Mouse (Mus musculus) spleen, postnatal 10 days (tissue): ENCODE data around the gene Cnpy1.

Experiments
- DNase-seq, 2 experiments: peaks; one replicate each; pipeline ENCODE4 v3.0.0; 2021 to 2022; ENCODE audit warnings: low spot score in 2 of 2

Gene Cnpy1

DNA sequence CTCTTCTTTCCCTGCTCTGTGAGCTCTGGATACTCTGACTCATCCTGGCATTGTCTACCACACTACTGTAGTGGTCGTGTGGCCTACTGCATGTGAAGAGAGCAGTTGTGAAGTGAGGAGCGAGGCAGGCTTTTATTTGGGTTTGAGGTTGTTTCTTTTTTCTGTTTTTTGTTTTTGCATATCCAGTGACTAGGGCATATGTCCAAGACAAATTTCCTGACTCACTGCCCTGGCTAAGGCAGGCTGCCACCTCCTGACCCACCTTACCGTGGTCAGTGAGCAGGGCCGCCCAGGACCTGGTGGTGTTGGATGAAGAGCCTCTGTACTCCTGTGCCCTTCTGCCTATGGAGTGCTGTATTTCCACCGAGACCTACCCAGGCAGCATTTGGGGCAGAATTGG lies 5.8 kb downstream of the Cnpy1 start:
- no peak for DNase-seq

DNA sequence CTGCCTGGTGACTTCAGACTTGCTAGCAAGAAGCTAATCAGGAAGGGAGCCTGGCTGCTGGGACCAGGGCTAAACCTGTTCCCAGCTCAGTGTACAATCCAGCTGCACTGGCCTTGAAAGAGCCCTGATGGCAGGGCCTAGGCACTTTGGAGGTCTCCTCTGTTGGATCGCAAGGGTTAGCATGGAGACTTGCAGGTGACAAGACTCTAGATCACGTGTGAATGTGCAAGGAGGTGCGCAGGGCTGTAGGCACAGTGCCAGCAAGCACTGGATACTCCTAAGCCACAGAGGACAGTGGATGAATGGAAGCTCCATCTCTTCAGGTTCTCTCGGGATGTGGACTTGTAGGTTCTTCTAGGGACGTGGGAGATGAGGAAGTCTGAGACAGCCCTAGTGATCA lies 6.7 kb downstream of the Cnpy1 start:
- no peak for DNase-seq

DNA sequence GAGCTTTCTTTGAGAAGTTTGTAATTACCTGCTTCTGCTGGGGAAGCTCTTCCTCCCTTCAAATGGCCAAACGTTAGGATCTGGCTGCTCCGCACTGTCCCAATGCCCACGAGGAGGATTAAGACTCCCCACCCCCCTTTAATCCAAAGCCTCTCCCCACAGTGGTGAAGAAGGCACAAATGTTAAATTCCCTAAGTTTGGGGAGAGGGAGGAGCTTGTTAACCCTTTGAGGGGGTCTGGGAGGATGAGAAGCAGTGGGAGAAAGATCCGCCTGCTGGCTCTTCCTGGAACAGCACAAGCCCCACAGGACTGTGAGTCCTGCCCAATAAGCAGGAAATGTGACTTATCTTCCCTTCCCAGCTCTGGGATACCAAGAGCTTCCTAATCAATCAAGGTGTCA lies 7.5 kb downstream of the Cnpy1 start:
- DNase-seq, result peak in 1 of 2 experiments; percentile 3

DNA sequence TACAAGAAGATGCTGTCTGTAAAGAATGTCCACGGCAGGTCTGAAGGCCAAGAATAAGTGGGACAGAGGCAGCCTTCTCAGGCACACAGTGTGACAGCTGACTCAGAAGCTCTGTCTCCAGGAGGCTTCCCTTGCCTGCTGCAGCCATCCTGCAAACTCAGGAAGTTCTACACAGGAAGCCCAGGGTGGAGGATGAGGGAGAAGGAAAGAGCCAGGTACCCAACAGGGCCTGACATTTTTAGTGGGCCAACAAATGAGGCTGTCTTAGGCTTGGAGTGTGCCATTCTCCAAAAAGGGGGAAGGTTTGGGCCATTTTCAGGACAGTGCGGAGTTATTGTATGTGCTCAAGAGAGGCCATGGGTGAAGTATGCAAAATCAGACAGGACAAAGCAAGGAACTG lies 7.9 kb downstream of the Cnpy1 start:
- peak in 1 of 2 experiments; percentile 2 for DNase-seq

DNA sequence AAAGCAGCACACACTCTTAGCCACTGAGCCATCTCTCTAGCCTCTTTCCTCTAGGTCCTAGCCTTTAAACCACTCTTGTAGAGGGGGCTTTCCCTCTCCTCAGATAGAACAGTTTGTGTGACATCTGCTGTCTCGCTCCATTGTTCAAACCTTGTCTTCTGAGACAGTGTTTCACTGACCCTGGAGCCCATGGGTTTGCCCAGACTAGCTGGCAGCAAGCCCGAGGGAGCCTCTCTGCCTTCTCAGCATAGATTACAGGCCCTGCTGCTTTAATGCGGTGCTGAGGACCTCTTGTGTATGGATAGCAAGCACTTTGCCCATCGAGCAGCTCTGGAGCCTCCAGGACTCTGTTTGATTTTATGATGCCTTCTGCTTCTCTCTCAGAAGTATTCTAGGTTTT lies 8.6 kb downstream of the Cnpy1 start:
- peak in 1 of 2 experiments; percentile 8 for DNase-seq

DNA sequence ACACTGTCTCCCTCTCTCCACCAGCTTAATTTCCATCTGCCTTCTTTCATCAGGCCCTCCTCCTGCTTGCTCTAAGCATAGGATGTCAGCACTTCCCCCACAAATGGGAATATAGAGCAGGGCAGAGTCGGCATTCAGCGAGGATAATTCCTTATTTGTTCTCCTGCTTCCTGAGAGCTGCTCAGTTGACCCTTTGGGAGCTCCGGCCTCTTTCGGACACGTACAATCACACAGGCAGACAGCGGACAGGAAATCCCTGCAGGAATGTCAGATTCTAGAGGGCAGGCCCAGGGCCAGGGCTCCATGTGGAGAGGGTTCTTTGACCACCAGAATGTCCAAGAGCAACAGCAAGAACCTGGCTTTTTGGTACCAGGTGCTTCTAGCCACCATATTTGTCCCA lies 9.5 kb downstream of the Cnpy1 start:
- DNase-seq, result peak in 1 of 2 experiments; percentile 7

DNA sequence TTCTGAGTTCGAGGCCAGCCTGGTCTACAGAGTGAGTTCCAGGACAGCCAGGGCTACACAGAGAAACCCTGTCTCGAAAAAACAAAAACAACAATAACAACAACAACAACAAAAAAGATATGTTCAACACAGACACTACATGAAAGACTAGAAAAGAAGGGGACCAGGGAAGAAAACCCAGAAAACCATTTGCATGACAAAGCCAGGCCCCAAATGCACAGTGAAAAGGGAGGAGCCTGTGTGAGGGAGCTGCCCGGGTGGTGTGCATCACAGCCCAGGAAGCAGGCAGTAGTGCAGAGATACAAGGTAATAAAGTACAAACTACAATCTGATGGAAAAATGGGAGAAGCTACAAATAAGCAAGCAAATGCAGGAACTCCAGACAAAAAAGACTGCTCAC lies 13.5 kb downstream of the Cnpy1 start:
- DNase-seq, result no peak

DNA sequence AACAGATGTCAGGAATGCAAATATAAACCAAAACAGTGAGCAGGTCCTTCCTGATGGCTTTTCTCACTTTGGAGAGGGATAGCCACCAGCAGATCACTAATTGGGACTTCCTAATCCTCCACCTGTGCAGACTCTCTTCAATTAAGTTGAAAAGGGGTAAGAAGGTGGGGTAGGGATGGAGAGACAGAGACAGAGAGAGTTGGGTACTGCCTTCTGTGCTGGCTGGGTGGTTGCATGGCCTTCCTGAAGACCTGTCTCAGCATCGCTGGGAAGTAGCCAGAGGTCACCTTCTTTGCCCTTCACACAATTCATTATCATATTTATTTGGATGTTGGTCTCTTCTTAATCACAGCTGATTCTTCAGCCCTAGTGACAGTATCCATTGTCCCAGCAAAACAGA lies 26.0 kb downstream of the Cnpy1 start:
- no peak for DNase-seq

DNA sequence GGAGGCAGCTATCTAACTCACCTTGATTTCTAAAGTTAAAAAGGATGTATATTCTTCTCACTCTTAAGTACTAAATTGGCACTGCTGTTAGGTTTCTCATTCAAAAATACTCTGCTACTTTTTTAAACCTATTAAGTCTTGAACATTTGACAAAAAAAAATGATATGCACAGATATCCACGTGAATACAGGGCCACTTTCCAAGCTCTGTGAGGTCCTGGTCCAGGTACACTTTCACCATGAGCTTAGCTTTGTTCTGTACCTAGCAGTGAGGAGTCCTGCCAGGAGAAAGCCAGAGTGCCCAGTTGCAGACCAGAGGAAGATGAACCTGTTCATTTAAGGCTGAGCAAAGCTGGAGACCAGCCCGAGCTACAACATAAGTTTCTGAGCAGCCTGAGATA lies 32.2 kb downstream of the Cnpy1 start:
- no peak for DNase-seq

DNA sequence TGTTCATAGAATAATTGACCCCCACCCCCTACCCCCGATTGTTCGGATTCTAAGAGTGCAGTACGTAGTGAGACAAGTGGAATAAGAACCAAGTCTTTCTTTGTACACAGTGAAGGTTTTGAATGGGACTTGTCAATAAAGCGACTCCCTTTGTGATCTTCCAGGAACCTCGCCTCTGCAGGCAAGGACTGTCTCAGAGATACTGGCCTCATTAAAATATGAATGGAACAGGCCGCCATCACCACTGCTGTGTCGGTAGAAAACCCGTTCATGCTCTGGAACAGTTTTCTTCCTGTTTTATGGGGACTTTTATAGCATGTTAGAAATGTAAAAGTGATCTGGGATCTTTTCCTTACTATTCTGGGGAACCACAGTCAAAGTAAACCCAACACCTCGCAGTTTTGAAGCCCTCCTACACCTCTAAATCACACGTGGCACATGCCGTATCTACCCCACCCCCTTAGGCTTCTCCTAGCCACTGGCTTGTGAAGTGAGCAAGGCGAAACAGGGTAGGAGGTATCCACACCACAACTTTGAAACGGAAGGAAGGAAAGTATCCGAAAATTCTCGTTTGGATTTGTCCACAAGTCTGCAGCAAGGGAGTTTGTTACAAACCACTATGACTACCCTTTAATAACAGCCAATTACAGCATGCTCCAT lies 33.8 kb downstream of the Cnpy1 start:
- no peak for DNase-seq

DNA sequence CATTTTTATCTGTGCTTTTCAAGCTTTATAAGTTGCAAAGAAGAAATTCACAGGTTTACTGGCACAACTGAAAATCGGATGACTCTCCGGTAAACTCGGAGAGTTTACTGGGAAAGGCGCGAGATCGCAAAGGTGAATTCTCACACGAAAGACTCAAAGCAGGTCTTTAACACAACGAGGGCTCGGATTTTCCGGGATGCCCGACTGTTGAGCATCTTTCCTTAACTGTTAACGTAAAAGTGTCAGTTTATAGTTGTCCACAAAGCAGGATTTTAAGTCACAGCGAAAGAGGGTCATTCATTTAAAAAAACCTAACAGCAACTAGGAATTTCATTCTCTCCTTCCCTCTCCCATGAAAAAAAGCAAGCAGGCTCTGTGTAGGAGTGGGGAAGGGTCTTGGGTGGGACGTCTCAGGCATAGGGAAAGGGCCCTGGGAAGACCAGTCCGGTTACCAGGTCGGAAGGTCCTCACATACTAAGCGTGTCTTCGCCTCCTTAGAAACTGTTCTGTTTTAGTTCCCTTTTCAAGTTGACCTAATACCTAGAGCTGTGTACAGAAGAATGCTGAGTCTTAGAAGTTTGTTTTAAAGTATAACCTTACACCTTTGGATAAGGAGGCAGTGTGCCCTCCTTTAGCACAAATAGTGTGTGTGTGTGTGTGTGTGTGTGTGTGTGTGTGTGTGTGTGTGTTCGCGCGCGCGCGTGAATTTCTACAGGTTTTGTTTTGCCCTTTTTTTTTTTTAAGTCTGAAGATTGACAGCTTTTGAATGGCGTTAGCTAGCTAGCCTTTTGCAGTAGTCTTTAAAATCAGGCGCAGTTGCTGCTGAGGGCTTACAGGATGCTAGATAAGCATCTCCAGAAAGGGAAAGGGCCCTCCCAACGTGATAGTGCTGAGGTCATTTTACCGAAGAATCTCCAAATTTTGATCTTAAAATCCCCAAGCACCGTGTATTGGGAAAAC lies 34.7 kb downstream of the Cnpy1 start:
- DNase-seq, result no peak

DNA sequence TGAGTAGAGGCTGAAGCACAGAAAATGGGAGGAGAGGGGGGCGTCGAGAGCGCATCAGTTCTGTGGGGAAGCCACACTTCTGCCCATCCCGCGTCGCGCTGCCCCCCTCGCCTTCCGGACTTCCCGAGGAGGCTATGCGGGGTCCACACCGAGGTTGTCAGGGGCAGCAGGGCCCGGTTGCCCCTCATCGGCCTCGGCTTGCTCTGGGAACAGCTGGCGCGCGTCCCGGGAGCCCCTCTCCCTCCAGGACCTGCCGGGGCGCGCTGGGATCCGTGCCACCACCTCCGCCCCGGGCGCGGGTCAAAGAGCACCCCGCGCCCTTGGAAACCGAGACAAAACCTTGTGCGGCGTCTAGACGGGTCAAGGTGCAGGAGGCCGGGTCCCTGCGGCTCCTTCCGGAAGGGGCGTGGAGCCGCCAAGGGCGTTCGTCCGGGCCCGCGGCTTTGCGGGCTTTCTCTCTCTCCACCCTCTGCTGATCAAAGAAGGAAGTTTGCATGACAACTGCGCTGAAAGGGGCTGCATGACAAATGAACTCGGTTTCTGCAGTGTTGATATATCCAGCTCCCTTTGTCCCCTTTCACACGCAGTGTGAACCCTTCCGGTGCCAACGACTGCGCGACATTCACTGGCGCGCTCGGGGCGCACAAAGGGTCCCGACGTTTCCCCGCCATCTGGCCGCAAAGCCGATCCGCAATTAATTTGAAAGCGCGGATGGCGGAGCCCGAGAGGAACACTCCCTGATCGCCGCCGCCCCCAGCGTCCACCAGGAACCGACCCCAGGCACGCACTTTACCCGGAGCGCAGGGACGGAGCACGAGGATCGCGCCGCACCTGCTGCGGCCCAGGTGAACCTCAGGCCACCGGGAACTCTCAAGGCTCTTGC lies 35.8 kb downstream of the Cnpy1 start:
- no peak for DNase-seq

DNA sequence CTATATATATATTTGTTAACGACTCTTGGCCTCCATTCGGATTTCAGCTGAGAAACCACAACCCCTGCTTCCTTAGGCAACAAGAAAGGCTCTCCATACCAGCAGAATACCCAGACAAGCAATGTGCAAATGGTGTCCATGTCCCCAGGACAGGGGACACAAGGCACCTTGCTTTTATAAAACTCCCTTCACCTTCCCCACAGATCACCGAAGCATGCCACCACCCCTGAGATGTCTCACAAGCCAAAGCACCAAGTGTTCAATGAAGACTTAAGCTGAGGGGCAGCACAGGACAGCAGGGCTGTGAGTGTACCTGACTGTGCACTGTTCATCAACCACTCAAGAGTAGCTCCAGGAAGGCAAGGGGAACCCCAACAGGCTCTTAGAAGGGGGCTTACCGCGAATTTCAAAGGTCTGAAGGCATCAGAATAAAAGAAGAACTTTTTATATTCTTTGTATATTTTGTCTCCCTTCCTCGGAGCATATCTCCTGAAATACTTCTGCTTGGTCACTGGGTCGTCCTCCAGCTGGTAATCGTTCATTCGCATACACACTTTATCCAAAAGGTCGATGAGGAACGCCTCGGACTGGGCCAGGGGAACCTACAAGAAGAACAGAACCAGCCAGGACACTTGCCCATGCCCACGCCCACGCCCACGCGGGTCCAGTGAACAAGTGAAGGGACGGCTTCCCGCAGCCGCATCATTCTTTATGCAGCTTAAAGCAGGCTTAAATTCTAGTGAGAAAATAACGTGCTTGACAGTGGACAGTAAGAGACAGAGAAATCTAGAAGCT lies 36.7 kb downstream of the Cnpy1 start:
- DNase-seq, result no peak

DNA sequence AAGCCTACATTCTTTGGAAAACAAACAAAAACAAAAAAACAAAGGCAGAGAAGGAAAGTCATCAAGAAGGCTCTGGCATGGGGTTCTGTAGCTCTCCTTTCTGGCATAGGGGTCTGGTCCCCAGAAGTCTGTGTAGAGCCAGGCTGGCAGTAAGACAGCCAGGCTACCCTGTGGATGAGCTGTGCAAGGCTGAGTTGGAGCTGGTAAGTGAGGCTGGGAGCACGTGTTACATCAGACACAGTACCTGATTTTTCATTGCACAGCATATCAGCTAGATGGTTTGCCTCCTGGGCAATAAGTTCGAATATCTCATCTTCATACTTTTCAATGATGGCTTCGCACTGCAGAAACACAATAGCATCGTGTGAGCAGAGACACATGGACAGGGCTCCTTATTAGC lies 38.6 kb downstream of the Cnpy1 start:
- DNase-seq, result no peak

DNA sequence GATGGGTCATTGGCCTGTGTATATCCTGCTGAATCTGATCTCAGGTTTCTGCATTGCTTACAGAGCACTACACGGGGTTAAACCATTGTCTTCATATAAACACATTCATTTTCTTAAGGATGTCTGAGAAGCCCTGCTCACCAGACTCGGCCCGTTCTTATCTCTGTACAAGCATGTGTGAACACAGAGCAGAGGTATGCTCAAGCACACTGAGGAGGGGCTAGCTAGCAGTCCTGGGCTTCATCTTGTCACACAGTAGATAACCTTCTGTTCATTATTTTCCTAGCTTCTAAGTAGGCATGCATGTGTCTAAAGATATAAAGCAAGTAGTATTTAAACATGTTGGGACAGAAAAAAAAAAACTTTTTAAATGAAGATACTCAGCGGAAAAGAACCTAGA lies 39.2 kb downstream of the Cnpy1 start:
- DNase-seq, result no peak

DNA sequence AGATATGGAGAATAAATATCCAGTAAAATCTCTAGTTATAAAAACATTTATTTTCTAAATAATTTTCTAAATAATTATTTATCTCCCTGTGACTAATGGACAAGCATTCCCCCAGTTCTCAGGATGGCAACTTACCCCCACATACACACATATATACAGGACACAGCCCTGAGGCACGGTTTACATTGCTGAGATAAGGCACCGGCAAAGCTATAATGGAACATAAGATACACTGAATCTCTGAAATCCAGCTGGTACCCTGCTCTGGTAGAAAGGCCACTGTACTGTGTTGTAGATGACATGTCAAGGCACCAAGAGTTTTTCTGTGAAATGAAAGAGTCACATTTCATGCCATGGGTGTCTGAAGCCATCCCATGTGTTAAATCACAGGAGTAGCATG lies 40.9 kb downstream of the Cnpy1 start:
- DNase-seq, result peak in 1 of 2 experiments; percentile 0

DNA sequence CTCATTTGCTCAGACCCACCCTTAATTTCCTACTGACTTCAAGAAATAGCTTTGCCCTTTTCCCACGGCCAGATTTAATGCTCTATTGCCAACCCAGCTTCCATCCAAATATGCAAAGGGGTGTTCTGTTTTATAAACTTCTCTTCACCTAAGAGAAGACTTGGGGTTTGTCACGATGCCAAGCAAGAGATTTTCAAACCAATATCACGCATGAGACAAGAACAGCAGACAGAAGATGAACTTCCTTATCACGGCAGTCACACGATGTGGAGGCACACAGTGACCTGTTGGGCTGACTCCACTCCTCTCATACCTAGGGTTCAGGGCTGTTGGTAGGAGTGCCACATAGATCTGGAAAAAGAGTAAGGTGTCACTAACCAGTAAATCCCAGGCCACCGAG lies 42.5 kb downstream of the Cnpy1 start:
- peak in 1 of 2 experiments; percentile 1 for DNase-seq

DNA sequence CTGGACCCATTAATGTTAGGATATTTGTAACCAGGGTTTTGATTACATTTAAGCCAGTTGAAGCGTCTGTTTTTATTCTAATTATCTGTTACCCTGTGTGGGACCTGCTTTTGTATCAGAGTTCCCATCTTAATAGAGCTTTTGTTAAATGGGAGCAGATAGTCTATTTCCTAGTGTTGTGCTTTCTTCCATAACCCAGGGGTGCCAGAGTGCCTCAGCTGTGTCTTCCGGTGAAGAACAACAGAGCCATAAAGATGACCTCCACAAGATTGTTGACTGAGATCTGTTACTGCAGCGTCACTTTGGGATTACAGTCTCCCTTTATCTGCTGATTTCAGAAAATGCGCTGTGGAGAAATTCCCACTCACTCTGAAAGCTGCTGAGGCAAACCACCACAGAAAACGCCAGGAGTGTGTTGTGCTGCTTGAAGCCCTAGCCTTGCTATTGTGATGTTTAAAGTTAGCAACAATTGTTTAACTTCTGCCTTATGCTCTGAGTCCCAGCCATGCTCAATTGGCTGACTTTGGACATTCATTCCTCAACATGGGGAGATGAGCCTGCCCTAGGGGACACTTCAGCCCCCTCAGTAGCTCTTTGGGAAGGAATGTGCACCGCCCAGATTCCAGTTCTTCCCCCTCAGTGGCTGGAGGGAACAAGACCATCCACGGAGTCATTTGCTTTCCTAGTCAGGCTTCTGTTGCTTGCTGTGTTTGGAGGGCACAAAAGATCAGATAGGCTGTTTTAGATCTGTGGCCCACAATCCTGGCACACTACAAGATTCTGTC lies 46.3 kb downstream of the Cnpy1 start:
- no peak for DNase-seq

DNA sequence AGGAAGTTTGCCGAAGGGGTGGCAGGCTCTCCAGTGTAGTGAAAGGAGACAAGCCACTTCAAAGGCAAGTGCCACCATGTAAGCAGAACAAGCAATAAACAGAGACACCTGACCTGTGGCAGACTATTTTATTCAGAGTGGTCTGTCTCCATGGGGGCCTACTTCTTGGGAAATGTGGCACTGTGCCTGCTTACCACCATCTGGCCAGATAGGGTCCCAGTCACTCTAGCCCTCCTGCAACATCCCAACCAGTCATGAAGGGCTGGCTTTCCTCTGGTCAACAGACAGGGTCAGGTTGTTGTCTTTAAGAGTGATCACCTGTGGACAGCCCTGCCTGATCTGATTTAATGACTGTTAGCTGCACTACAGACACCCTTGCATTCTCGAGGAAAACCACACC lies 50.1 kb downstream of the Cnpy1 start:
- no peak for DNase-seq

DNA sequence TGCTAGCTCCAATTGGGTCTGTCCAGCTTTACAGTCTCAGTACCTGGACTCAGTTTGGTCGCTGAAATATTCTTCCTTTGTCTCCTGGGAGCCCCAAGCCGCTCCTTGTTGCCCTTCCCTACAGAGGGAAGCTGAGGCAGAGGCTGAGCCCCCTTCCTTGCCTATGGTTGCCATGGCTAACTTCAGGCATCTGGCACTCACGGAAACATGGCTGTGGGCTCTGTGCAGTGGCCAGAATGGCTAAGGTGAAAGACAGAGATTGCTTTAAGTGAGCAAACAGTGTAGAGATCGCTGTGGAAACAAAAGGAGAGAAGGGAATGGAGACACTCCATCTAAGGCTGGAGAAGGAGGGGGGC lies 53.5 kb downstream of the Cnpy1 start:
- no peak for DNase-seq
